21 mouse cellular contexts compared by ENCODE assay signal in genomic region chr8:65067694-65068472, GRCm38 (mm10). TPM values are rescaled to one million over a fixed set of nuclear protein-coding genes. Genes with fewer than 3 reads are reported as not detected.
DNase-seq lines count a peak whose midpoint lies in the region; ATAC-seq and TF ChIP-seq lines count a peak whose summit lies in the region.
"Had no signal": no experiment of that assay in that cellular context is flagged by ENCODE, and none has a peak within 500 bp of the region (broad histone marks: within the 10 kb centered on the region; RNA-seq: fewer than 3 reads in every experiment).

No protein-coding gene starts in this region.

- intact Hi-C loops in heart, postnatal 25 days (cut with DNase I) = no loop called here
- intact Hi-C loops in left cerebral cortex, postnatal 36 days (cut with DNase I) = no loop called here

- no peak overlapping the region for H3K27ac ChIP-seq in CH12.LX (ENCODE audit: insufficient read depth, low read depth)
- no peak overlapping the region for H3K27ac ChIP-seq in forebrain, embryonic 16.5 days (ENCODE audit: low read length)
- no peak overlapping the region for H3K27ac ChIP-seq in intestine, postnatal 0 days (ENCODE audit: low read depth, low read length)
- H3K27ac ChIP-seq: embryonic facial prominence, embryonic 13.5 days; left cerebral cortex, adult 2 months had no signal

- peak; percentile 6 for DNase-seq in heart, adult 8-10 months (ENCODE audit: low spot score)
- DNase-seq in heart, postnatal 25 days (ENCODE audit: low spot score) = no peak
- DNase-seq in CH12.LX (ENCODE audit: extremely low read depth) = no peak
- DNase-seq in NIH3T3 (ENCODE audit: low read depth) = peak; percentile 4
- DNase-seq in thymus, postnatal 36 days = no peak
- DNase-seq in left cerebral cortex, postnatal 36 days (ENCODE audit: low spot score in 2 of 2) = no peak
- DNase-seq: cerebellum, adult 9-11 months; heart, postnatal 14 days; kidney, postnatal 4 days; liver; spleen, adult 18-20 months had no signal

- peaks cover 0 to 8% of the 10 kb centered on the region in 2 experiments; a peak in 1 of 4 replicates for H3K4me1 ChIP-seq in CH12.LX (ENCODE audit: control insufficient read depth in 1 of 2, insufficient read depth in 2 of 2)
- peaks cover 3% of the 10 kb centered on the region; the same call in 1 of the 2 replicates for H3K4me1 ChIP-seq in forebrain, embryonic 16.5 days (replicated peaks; ENCODE audit: control insufficient read depth, insufficient read depth, low read length)
- H3K4me1 ChIP-seq in intestine, postnatal 0 days (replicated peaks; ENCODE audit: control insufficient read depth, insufficient read depth, low read length) = no peaks in the 10 kb centered on the region
- H3K4me1 ChIP-seq: embryonic facial prominence, embryonic 13.5 days had no signal

- dilution Hi-C loops in CH12.LX (cut with MboI; ENCODE audit: extremely low pct_ligation_motif_present, extremely low pct_unique_long_range_greater_than_20kb, low sequenced_read_pairs) = no loop called here

- no peak overlapping the region for H3K9ac ChIP-seq in CH12.LX (ENCODE audit: insufficient read depth, low read depth)
- no peak overlapping the region for H3K9ac ChIP-seq in forebrain, embryonic 16.5 days (replicated peaks; ENCODE audit: low read depth, low read length)
- no peak overlapping the region for H3K9ac ChIP-seq in intestine, postnatal 0 days (ENCODE audit: low read depth, low read length)
- H3K9ac ChIP-seq: embryonic facial prominence, embryonic 13.5 days had no signal

- WGBS in forebrain, embryonic 16.5 days = 12% methylated on average over 10 of the region's 10 CpGs
- 47% methylated on average over 10 of the region's 10 CpGs for WGBS in intestine, postnatal 0 days

- TF ChIP-seq EP300 in CH12.LX (IDR thresholded peaks at IDR 0.05; ENCODE audit: low read length) = no peak

- TF ChIP-seq RAD21 in CH12.LX (IDR thresholded peaks at IDR 0.05; ENCODE audit: low read depth, low read length) = no peak

- H3K79me2 ChIP-seq in CH12.LX (replicated peaks; ENCODE audit: control insufficient read depth, extremely low read depth, insufficient read depth, poor library complexity, severe bottlenecking) = no peaks in the 10 kb centered on the region

- H3K4me2 ChIP-seq in CH12.LX (ENCODE audit: insufficient read depth, low read depth, poor library complexity, severe bottlenecking) = no peak overlapping the region
- H3K4me2 ChIP-seq in forebrain, embryonic 16.5 days (ENCODE audit: low read length) = peak overlapping the region; percentile 6; the same call in 1 of the 2 replicates
- H3K4me2 ChIP-seq in intestine, postnatal 0 days (replicated peaks; ENCODE audit: low read depth) = no peak overlapping the region
- H3K4me2 ChIP-seq: embryonic facial prominence, embryonic 13.5 days had no signal

- ATAC-seq in forebrain, embryonic 16.5 days = peak; percentile 65
- no peak for ATAC-seq in intestine, postnatal 0 days
- ATAC-seq: CD4-positive, CD25-positive, alpha-beta regulatory T cell, adult 4 months; intestine, embryonic 16.5 days; lung, postnatal 0 days had no signal

- no peaks in the 10 kb centered on the region for H3K27me3 ChIP-seq in CH12.LX (replicated peaks)
- no peaks in the 10 kb centered on the region for H3K27me3 ChIP-seq in forebrain, embryonic 16.5 days (replicated peaks; ENCODE audit: control insufficient read depth, insufficient read depth, low read length)
- no peaks in the 10 kb centered on the region for H3K27me3 ChIP-seq in intestine, postnatal 0 days (replicated peaks; ENCODE audit: control insufficient read depth, insufficient read depth, low read length)
- H3K27me3 ChIP-seq: embryonic facial prominence, embryonic 13.5 days had no signal

- TF ChIP-seq POLR2A in CH12.LX (IDR thresholded peaks at IDR 0.05; ENCODE audit: low read depth, low read length) = no peak

- no peak for TF ChIP-seq CTCF in CH12.LX (conservative IDR thresholded peaks at IDR 0.05 in 1 of 2, IDR thresholded peaks at IDR 0.05 in 1 of 2; ENCODE audit: low read depth in 2 of 2, low read length in 2 of 2)
- no peak for TF ChIP-seq CTCF in intestine, postnatal 0 days (IDR thresholded peaks at IDR 0.05; ENCODE audit: low read depth)

- H3K9me3 ChIP-seq in CH12.LX (replicated peaks; ENCODE audit: low read length) = no peaks in the 10 kb centered on the region
- H3K9me3 ChIP-seq in forebrain, embryonic 16.5 days (ENCODE audit: control insufficient read depth, low read length) = no peaks in the 10 kb centered on the region
- H3K9me3 ChIP-seq in intestine, postnatal 0 days (ENCODE audit: control insufficient read depth) = no peaks in the 10 kb centered on the region

- no peak overlapping the region for H3K4me3 ChIP-seq in CH12.LX (replicated peaks in 1 of 3; ENCODE audit: low read depth in 2 of 3, low read length in 2 of 3, poor library complexity in 1 of 3)
- H3K4me3 ChIP-seq in forebrain, embryonic 16.5 days (replicated peaks; ENCODE audit: low read length) = no peak overlapping the region
- H3K4me3 ChIP-seq in intestine, postnatal 0 days (ENCODE audit: low read depth, low read length) = no peak overlapping the region
- H3K4me3 ChIP-seq: embryonic facial prominence, embryonic 13.5 days; left cerebral cortex, adult 2 months had no signal

- H3K36me3 ChIP-seq in CH12.LX (replicated peaks in 1 of 2; ENCODE audit: control insufficient read depth in 1 of 2, insufficient read depth in 1 of 2, low read length in 1 of 2) = no peaks in the 10 kb centered on the region
- no peaks in the 10 kb centered on the region for H3K36me3 ChIP-seq in forebrain, embryonic 16.5 days (ENCODE audit: control insufficient read depth, insufficient read depth)
- no peaks in the 10 kb centered on the region for H3K36me3 ChIP-seq in intestine, postnatal 0 days (ENCODE audit: control insufficient read depth, insufficient read depth)
- H3K36me3 ChIP-seq: embryonic facial prominence, embryonic 13.5 days had no signal

- in situ Hi-C loops in CH12.LX (cut with MboI; ENCODE audit: low pct_ligation_motif_present, low pct_unique_long_range_greater_than_20kb, low sequenced_read_pairs) = no loop called here

TF ChIP-seq in CH12.LX, 34 proteins besides CTCF, POLR2A, EP300 and RAD21:
- TF ChIP-seq POLR2AphosphoS2 (IDR thresholded peaks at IDR 0.05; ENCODE audit: low read depth, low read length) (no peak), MAFK (IDR thresholded peaks at IDR 0.05; ENCODE audit: insufficient replicate concordance, low read length) (0 out of 2 replicates have a peak, but pooled peaks have one; percentile 35)

RNA-seq across cellular contexts. Expression of gene Gm10663, which starts 7.0 kb away (rescaled TPM):
- total RNA-seq in heart, adult 8-10 months (2022) = not detected
- not detected for total RNA-seq in heart, postnatal 25 days (2021)
- not detected in 2 replicates for total RNA-seq in CH12.LX (2012; rRNA removed)
- not detected in 2 replicates for total RNA-seq in CH12.LX (2014; rRNA removed)
- not detected in 2 replicates for polyA plus RNA-seq in CH12.LX (2012; ENCODE audit: insufficient read length, low read depth)
- not detected in 2 replicates for polyA plus RNA-seq in forebrain, embryonic 16.5 days (2015; fragmentation: Nextera tagmentation; extraction: Ambion mirVana)
- polyA plus RNA-seq in intestine, postnatal 0 days (2015; fragmentation: Nextera tagmentation; extraction: Ambion mirVana) = not detected in 2 replicates
- not detected for total RNA-seq in left cerebral cortex, postnatal 36 days (2021)
- total RNA-seq: gastrocnemius, postnatal 4 days; heart, postnatal 14 days; left cerebral cortex, adult 2 months had no signal
- polyA plus RNA-seq: CD4-positive, CD25-positive, alpha-beta regulatory T cell, adult 4 months; embryonic facial prominence, embryonic 13.5 days; frontal cortex, adult 2 months; intestine, embryonic 16.5 days; lung, postnatal 0 days; testis, adult 2 months had no signal

RNA-seq across cellular contexts. Expression of gene Apela, which starts 30.7 kb away (rescaled TPM):
- not detected for total RNA-seq in heart, adult 8-10 months (2022)
- under 1 TPM in 1 of 2 experiments, not detected in 1; 0.36 TPM for total RNA-seq in heart, postnatal 25 days (2021)
- not detected in 2 replicates for total RNA-seq in CH12.LX (2012; rRNA removed)
- total RNA-seq in CH12.LX (2014; rRNA removed) = not detected in 2 replicates
- polyA plus RNA-seq in CH12.LX (2012; ENCODE audit: insufficient read length, low read depth) = not detected in 2 replicates
- 0.45 and 1.1 TPM in 2 replicates for polyA plus RNA-seq in forebrain, embryonic 16.5 days (2015; fragmentation: Nextera tagmentation; extraction: Ambion mirVana)
- 0.72 and 1.1 TPM in 2 replicates for polyA plus RNA-seq in intestine, postnatal 0 days (2015; fragmentation: Nextera tagmentation; extraction: Ambion mirVana)
- not detected for total RNA-seq in left cerebral cortex, postnatal 36 days (2021)
- total RNA-seq: gastrocnemius, postnatal 4 days; heart, postnatal 14 days; left cerebral cortex, adult 2 months had no signal
- polyA plus RNA-seq: CD4-positive, CD25-positive, alpha-beta regulatory T cell, adult 4 months; testis, adult 2 months had no signal

RNA-seq across cellular contexts. Expression of gene Trim60, which starts 49.5 kb away (rescaled TPM):
- total RNA-seq in heart, adult 8-10 months (2022) = not detected
- not detected for total RNA-seq in heart, postnatal 25 days (2021)
- total RNA-seq in CH12.LX (2012; rRNA removed) = not detected in 2 replicates
- not detected in 2 replicates for total RNA-seq in CH12.LX (2014; rRNA removed)
- not detected in 2 replicates for polyA plus RNA-seq in CH12.LX (2012; ENCODE audit: insufficient read length, low read depth)
- not detected in 2 replicates for polyA plus RNA-seq in forebrain, embryonic 16.5 days (2015; fragmentation: Nextera tagmentation; extraction: Ambion mirVana)
- not detected in 2 replicates for polyA plus RNA-seq in intestine, postnatal 0 days (2015; fragmentation: Nextera tagmentation; extraction: Ambion mirVana)
- not detected for total RNA-seq in left cerebral cortex, postnatal 36 days (2021)
- total RNA-seq: gastrocnemius, postnatal 4 days; heart, postnatal 14 days; left cerebral cortex, adult 2 months had no signal
- polyA plus RNA-seq: CD4-positive, CD25-positive, alpha-beta regulatory T cell, adult 4 months; embryonic facial prominence, embryonic 13.5 days; frontal cortex, adult 2 months; intestine, embryonic 16.5 days; lung, postnatal 0 days had no signal

RNA-seq across cellular contexts. Expression of gene Trim61, which starts 49.6 kb away (rescaled TPM):
- total RNA-seq in heart, adult 8-10 months (2022) = not detected
- total RNA-seq in heart, postnatal 25 days (2021) = not detected
- not detected in 2 replicates for total RNA-seq in CH12.LX (2012; rRNA removed)
- not detected in 2 replicates for total RNA-seq in CH12.LX (2014; rRNA removed)
- polyA plus RNA-seq in CH12.LX (2012; ENCODE audit: insufficient read length, low read depth) = not detected in 2 replicates
- not detected in 2 replicates for polyA plus RNA-seq in forebrain, embryonic 16.5 days (2015; fragmentation: Nextera tagmentation; extraction: Ambion mirVana)
- 0.05 TPM in 1 of 2 replicates, not detected in the other for polyA plus RNA-seq in intestine, postnatal 0 days (2015; fragmentation: Nextera tagmentation; extraction: Ambion mirVana)
- total RNA-seq in left cerebral cortex, postnatal 36 days (2021) = not detected
- total RNA-seq: gastrocnemius, postnatal 4 days; heart, postnatal 14 days; left cerebral cortex, adult 2 months had no signal
- polyA plus RNA-seq: CD4-positive, CD25-positive, alpha-beta regulatory T cell, adult 4 months; frontal cortex, adult 2 months; lung, postnatal 0 days; testis, adult 2 months had no signal

Comparison
In these comparisons a context has a peak if more than half of its experiments do, and no peak if none do; other contexts are left out.
1. DNase-seq: peak in heart, adult 8-10 months (single experiment) and NIH3T3 (single experiment); none in heart, postnatal 25 days (single experiment), CH12.LX (single experiment), thymus, postnatal 36 days (0 of 2) and left cerebral cortex, postnatal 36 days (0 of 2).